Mouse (Mus musculus) T-helper 17 cell (primary cell): Measurements from ENCODE around the gene Pdlim5.

Experiments used
- in situ Hi-C, 2 experiments: fragments of 300-600 bp; cut with MboI, MseI; formaldehyde crosslinking; loops; 1 replicate in 1 of 2; 2 replicates in 1 of 2; pipeline ENCODE4 v1.15.1; 2025; ENCODE audit warnings: high pct_unique_total_duplicates in 2 of 2

Pdlim5 gene

DNA sequence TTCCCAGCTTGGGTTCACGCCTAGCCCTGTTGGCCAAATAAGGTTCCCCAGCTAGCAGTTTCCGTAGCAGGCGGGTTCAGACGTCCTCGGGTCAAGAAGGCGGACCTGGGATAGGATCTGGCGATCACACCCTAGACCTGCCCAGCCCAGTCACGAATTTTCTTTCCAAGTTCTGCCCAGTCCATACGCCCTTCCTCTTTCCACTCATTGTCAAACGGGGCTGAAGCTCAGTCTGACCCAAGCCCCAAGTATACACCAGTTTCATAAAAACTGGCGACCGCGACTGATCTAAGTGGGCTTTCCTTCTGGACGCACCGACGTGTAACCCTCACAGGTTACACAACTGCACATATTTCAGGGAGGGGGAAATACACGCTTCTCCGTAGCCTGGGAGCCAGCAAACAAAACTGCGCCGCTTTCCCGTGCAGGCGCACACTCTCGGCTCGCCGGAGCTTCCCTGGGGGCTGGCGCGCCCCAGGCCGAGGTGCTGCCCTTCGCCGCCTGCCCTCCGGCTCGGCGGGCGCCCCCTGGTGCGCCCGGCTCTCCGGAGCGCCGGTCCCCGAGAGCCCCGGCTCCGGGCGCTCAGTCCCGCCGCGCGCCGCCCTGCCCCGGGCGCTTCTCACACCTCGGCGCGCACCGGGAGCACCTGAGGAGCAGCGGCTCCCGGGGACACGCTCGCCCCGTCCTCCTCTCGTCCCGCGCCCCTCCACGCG lies 544 bp downstream of the Pdlim5 start:
- in situ Hi-C loops, result no loop called here

DNA sequence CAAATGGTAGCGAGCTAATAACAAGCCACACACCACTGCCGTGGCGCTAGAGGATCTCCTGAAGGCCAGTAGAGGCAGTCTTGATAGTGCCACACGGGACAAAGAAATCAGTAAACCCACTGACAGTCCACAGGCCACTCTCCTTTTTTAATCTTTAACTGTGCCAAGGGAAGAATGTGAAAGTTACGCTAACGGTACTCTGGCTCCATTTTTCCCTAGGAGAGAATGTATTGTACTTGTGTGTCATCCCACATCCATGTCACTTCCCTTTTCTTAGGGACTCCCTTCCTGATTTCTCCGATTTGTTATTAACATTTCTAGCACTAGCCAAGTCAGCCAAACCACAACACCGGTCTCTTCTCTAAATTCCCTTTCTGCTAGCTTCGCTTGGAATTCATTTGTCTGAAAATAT lies 1.5 kb downstream of the Pdlim5 start:
- in situ Hi-C loops, result no loop called here

DNA sequence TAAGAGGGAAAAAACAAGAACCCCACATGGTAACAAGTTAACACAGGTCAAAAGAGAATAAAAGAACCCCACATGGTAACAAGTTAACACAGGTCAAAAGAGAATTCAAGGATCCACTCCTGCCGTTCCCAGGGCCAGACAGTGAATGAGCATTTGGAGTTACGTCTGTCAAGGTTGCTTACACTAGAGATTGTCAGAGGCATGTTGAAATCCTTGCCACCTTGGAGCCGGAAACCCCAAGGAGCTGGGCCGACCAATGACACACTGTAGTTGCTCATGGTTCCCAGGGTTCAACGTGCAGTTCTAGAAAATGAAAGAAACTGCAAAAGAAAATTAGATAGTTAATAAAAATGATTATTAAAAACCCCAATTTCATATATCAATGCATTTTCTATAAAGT lies 4.0 kb downstream of the Pdlim5 start:
- in situ Hi-C loops, result no loop called here

DNA sequence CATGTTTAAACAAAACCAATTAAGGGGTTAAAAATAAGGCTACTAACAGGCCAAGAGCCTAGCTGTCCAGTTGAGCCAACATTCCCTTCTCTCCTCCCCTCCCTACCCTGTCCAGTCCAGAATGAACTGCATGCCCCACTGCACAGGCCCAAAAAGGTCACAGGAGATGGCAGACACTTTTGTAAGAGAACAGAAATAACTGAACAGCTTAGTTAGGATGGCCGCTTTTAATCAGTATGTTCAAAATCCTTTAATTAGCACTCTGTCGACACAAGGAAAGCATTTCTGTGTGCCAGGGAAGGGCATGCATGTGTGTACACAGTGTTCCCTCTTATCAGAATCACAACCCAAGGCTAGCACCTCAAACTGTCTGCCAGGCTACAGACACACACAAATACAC lies 5.2 kb downstream of the Pdlim5 start:
- in situ Hi-C loops, result no loop called here

DNA sequence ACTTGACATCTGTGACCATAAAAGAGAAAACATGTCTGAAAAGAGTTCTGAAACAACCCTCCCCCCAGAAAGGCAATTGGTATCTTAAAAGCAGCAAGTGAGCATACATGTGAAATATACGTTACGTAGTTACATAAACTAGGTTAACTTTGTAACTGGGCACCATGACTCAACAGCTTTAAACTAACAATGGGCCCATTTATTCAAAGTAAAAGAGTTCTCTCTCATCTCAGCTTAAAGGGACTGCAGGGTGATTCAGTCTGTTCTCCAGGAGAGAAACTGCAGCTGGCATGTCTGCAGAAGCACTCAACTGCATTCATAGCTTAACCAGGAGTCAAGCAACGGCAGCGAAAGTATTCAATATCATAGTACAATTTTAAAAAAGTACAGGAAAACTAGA lies 7.3 kb downstream of the Pdlim5 start:
- in situ Hi-C loops, result no loop called here

DNA sequence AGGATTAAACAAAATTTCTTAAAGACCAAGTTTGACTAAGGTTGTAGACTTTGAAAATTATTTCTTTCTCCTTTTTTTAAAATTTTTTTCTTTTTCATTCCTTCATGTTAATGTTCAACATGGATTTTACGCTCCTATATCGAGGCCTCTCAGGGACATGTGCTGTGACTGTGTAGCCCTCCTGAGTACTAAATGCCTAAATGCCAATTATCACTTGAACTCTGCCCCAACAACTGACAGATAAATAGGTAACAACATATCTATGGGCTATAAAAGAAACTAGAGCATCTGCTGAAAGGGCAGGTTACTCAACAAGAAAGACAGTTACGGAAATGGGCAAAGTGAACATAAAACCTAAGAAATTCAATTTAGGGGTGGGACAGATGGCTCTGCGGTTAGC lies 9.0 kb downstream of the Pdlim5 start:
- in situ Hi-C loops, result no loop called here

DNA sequence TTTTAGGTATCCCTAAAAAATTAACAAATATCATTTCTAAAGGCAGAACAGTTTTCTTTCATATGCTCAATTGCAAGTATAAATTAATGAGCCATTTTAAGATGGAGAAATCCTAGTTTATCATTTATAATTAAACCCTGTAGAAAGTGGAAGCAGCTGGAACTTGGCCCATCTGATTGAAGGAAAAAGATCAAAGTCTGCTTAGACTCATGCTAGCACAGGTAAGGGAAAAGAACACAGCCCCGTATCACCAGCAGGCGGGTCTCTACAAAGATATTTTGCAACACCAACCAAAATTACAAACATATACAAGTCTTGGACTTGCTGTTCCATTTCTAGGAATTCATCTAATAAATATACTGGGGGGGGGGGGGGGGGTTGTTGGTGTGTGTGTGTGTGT lies 9.8 kb downstream of the Pdlim5 start:
- in situ Hi-C loops, result no loop called here

DNA sequence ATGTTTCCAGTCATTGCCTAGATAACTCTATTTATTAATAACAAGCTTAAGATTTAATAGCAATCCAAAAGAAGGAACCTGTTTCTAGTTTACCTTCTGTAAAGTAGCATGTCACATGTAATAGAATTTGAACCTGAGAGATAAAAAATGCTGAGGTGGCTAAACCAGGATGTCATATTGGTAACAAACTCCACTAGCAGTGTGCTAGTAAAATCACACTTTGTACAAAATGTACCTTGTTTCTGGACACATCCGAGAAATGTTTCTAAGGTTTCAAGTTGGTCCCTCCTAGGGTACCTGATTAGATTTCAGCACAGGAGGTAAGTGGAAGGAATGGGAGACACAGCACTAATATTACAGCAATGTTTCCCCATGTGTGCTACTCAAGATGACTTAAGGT lies 18.9 kb downstream of the Pdlim5 start:
- in situ Hi-C loops, result no loop called here

DNA sequence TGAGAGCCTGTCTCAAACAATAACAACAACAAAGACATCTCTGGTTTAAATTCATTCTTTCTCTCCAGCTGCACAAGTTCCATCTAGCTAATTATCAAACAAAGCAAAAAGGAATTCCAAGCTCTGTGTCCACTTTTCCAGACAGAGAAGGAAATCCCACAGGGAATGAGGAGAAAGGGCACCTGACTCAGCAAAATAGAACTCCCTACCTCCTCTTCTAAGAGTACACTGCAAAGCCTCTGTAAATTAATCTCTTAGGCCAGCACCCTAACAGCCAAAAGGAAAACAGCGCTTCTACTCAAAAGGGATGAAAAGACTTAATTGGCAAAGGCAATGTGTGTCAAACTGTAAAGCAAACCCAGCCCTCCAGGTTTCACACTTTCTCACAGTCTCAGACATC lies 20.4 kb downstream of the Pdlim5 start:
- in situ Hi-C loops, result no loop called here

DNA sequence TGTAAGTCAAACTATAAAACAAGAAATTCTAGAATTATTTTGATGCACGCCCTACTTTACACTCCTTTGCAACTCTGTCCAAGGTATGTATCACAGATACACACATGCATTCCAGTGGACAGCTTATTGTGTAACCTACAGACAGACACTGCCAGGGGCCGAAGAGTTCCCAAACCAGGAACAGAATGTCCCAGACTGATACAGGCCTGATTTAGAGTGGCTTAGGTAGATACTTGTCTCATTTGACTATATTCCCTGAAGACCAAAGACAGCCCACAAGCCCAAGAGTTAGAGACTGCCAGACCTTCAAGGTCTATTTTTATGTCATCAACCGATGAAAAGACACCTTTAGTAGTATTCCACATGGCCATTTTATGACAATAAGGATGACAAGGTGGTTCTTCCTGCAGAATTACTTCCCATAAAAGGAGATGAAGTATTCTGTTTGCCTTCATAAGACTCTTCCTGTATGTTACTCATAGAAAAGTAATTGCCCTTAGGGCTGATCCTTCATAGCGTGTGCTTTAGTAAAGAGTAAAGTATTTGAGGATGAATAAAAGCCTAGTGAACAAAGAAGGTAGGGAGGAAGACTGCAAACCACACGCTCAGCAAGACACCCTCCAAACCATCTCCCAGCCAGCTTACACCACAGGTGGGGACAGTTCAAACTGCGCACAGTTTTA lies 22.9 kb downstream of the Pdlim5 start:
- in situ Hi-C loops, result no loop called here

DNA sequence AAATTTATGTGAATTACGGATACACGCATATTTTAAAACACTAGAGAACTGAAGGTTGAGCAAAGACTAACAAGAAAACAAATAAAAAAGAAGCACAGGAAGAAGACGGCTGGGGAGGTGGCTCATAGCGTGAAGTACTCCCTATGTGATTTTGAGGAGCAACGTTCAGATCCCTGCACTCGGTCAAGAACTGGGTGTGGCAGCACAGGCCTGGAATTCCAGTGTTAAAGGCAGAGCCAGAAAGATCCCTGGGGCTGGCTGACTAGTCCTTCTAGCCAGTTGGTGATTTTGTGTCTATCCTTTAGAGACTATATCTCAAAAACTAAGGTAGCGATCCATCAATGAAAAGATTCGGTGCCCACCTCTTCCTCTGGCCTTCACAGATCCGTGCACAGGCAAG lies 27.1 kb downstream of the Pdlim5 start:
- in situ Hi-C loops, result no loop called here

DNA sequence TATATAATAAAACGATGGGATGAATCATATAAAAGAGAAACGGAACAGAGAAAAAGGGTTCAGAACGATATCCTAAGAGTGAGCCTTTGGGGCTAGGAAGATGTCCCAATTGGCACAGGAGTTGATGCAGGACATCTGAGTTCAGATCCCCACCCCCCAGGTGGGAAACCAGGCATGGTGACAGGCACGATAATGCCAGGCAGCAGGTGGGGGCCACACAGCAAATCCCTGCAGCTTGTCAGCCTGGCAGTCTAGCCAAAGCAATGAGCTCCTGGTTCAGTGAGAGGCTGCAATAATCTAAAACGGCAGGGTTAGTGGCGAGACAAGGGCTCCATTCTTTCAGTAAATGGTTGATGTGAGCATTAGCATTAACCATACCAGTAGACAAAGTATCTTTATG lies 33.4 kb downstream of the Pdlim5 start:
- in situ Hi-C loops, result no loop called here

DNA sequence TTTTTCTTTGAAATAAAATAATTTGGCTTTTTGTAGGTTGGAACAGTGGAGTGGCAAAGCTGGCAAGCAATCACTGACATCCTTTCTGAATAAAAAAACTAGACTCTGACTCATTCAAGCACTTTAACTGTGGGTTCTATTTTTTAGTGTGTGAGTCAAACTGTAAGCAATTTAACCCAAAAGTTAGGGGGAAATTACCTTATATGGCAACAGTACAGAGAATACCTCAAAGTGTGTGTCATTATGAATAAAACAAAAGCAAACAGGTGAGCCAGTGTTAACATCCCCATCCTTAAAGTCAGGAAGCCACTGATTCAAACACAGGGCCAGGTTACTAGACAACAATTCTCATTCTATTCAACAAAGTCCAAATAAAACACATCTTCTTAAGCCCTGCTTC lies 36.5 kb downstream of the Pdlim5 start:
- in situ Hi-C loops, result no loop called here

DNA sequence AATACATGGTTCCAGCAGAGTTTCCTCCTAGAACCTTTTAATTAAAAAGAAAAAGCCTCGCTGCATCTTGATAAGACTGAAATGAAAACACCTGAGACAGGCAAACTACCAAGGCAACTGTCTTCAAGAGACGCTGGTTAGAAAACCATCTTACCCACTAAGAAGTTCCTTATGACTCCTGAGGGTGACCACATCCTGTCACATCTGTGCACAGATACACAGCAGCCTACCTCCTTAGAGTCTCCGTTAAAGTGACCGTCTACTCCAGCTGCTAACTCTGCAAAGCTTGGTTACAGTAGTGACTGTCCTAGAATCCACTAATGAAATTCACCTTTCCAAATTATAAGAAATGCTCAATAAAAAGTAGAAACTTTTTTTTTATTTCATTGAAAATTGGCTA lies 38.8 kb downstream of the Pdlim5 start:
- in situ Hi-C loops, result no loop called here

DNA sequence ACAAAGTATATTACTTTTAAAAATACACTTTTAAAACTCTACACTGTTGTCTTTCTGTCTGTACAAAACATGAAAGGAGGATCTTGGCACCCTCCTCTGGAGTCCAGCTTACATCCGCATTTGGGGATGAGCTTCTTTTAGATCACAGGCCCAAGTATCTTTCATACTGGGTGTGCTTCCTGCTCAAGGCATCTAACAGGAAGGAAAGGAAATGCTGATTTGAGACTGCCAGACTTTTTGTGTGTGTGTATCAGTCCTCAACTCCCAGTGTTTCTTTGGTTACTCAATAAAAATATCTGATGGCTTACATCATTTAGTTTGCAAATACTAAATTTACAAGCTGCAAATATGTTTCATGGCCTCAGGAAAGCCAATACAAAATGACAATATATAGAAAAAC lies 42.3 kb downstream of the Pdlim5 start:
- in situ Hi-C loops, result no loop called here

DNA sequence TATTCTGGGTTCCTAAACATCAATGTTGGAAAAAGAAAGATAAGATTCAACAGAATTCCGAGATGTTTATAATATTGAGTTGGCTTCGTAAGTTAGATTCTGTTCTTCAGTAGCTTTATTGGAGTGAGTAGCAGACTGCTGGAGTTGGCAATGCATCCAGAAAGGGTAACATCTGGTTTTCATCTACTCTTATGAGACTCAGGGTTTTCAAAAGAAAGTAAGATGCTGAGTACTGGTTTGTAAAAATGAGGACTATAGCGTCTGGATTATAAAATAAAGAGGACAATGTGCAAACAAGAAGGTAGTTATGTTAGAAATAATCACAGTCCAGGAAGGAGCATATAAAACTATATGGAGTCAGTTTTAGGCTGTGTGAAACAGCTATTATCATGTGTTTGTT lies 45.0 kb downstream of the Pdlim5 start:
- in situ Hi-C loops, result no loop called here

DNA sequence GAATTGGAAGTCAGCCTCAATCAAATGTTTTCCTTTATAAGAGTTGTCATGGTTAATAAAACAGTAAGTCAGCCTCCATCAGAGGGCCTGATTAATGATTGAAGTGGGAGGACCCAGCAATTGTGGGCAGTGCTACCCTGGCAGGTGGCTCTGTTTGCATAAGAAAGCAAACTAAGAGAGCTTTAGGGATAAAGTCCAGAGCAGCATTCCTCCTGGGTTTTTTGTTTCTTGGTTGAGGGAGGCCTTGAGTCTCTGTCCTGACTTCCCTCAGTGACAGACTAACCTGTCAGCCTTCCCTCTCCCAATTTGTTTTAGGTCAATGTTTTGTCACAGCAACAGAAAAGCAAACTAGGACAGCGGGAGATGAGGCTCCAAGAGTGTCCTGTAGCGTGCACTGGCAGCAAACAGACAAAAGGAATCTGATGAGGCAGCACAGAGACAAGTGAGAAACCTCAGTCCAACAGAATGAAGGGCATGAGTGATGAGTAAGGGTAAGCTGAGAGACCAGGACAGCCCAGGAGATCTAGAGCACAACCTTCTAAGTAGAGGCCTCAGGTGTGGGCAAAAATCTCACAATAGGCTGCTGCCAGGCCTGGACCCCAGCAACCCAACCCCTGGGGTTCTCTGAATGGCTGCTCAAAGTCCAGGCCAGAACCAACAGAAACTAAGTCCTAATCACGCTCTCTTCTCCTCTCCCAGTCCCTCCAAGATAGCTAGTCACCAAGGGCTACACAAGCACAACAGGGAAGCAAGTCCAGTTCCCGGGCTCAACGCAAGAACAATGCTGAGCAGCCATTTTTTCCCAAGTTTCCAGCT lies 46.5 kb downstream of the Pdlim5 start:
- in situ Hi-C loops, result no loop called here

DNA sequence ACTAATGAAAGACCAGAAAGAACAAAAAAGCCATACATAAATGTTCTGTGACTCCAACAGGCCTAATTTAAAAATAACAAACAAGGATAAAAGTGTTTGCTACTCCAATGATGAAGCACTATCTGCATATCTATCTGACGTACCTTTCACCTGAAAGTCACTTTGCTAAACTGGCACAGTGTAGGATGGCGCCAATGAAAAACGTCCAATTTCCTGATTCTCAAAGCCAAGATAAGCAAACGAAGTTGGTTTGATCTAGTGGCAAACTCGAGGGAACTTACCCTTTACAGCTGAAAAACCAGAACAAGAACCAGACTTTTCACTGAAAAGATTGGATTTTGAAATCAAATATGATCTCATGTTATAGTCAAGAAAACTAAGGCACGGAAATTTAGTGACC lies 49.2 kb downstream of the Pdlim5 start:
- in situ Hi-C loops, result no loop called here

DNA sequence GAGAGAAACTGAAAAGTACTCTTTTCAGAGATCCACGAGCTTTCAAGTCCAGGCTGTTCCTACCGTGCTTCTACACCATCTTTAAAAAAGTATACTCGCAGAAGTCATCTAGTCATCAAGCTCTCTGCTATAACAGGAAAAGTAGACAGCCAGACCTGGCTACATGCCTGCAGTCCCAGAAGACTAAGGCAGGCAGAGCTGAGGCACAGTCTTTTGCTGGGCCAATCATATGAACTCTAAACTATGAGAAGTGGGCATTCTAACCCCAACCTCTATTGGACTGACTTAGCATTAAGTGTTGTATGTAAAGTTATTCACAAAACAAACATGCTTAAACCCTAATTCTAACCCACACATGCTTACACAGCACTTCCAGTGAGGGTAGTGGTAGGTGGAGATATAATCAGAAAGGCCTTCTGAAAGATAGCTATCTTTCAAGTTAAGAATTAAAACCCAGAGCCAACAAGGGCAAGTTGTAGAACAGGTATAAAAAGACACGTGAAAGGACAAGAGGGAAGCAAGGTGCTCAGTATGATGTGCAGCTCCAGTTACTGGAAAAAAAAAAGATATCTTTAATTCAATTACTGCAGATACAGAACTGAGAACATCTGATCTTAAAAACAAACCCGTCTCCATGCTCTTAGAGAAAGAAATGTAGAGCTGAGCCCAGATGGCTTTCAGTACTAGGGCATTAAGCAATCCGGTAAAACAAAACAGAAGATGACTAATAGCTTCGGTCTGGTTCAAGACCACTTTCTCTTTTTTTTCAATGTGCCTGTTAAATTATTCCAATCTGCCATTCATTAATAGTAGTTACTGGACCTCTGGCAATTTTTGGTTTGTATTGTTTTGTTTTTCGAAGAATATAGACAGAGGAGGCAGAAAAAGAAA lies 50.0 kb downstream of the Pdlim5 start:
- in situ Hi-C loops, result no loop called here

DNA sequence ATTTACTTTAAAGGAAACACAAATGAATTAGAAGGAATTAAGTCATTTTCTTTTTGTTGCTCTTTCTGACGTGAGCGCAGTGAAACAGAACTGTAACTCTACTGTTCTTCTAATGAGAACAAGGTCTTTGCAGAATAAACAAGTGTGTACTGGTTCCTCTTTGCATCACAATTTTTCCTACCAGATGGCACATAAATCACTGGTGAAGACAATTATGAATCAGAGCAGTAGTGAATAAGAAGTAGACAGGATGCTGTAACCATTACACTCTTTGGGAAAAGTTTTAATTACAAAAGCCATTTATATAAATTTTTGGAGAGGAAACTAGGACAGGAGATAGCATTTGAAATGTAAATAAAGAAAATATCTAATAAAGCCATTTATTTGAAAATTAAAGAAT lies 51.7 kb downstream of the Pdlim5 start:
- in situ Hi-C loops, result no loop called here

DNA sequence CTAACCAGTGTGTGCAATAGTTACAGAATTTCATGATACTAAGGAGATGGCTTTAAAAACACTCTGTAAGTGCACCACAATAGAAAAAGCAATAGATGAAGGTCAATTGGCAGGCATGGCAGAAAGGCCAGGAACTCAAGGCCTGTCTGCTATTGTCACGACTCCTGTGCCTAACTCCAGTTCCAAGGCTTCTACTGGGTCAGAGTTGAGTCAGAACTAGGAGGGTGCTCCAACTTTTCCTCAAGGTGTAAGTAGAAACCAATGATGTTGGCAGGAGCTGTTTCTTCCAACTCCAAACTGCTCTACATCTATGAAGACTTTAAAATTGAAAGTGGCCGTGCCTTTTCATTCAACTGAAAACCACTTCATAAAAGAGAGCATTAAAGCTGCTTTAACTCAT lies 54.8 kb downstream of the Pdlim5 start:
- in situ Hi-C loops, result no loop called here
